Mouse (Mus musculus): ENCODE measurements around the gene Gigyf2. TPM values are rescaled to one million over a fixed set of nuclear protein-coding genes. Genes with fewer than 3 reads are reported as not detected.

The Gigyf2 gene
- polyA plus RNA-seq, 1 experiment from 2014 or later: 66.8 TPM

Other genes with a start within 250 kb of the Gigyf2 start
- gene Alppl2, start 237.1 kb upstream of the Gigyf2 start, polyA plus RNA-seq (2015; fragmentation: Nextera tagmentation; extraction: Ambion mirVana): not detected in 2 replicates
- gene Alpi, start 225.4 kb upstream of the Gigyf2 start, polyA plus RNA-seq (2015; fragmentation: Nextera tagmentation; extraction: Ambion mirVana): 0.47 TPM in 1 of 2 replicates, not detected in the other
- not detected in 2 replicates for gene Akp3, start 202.0 kb upstream of the Gigyf2 start, polyA plus RNA-seq (2015; fragmentation: Nextera tagmentation; extraction: Ambion mirVana)
- 0.81 and 0.90 TPM in 2 replicates for gene Ecel1, start 170.5 kb upstream of the Gigyf2 start, polyA plus RNA-seq (2015; fragmentation: Nextera tagmentation; extraction: Ambion mirVana)
- not detected in 2 replicates for gene Prss56, start 143.7 kb upstream of the Gigyf2 start, polyA plus RNA-seq (2015; fragmentation: Nextera tagmentation; extraction: Ambion mirVana)
- 0.87 and 1.0 TPM in 2 replicates for gene Chrnd, start 136.4 kb upstream of the Gigyf2 start, polyA plus RNA-seq (2015; fragmentation: Nextera tagmentation; extraction: Ambion mirVana)
- 2.9 and 3.0 TPM in 2 replicates for gene Chrng, start 122.3 kb upstream of the Gigyf2 start, polyA plus RNA-seq (2015; fragmentation: Nextera tagmentation; extraction: Ambion mirVana)
- gene Eif4e2, start 113.1 kb upstream of the Gigyf2 start, polyA plus RNA-seq (2015; fragmentation: Nextera tagmentation; extraction: Ambion mirVana): 167 and 170 TPM in 2 replicates
- gene Efhd1, start 62.6 kb upstream of the Gigyf2 start, polyA plus RNA-seq (2015; fragmentation: Nextera tagmentation; extraction: Ambion mirVana): 0.86 and 1.2 TPM in 2 replicates
- 1.4 and 2.4 TPM in 2 replicates for gene Kcnj13, start 67.7 kb downstream of the Gigyf2 start, polyA plus RNA-seq (2015; fragmentation: Nextera tagmentation; extraction: Ambion mirVana)
- gene Snorc, start 143.3 kb downstream of the Gigyf2 start, polyA plus RNA-seq (2015; fragmentation: Nextera tagmentation; extraction: Ambion mirVana): 5.9 and 7.0 TPM in 2 replicates
- not detected in 2 replicates for gene Neu2, start 182.9 kb downstream of the Gigyf2 start, polyA plus RNA-seq (2015; fragmentation: Nextera tagmentation; extraction: Ambion mirVana)
- 1.1 and 1.2 TPM in 2 replicates for gene Ngef, start 246.9 kb downstream of the Gigyf2 start, polyA plus RNA-seq (2015; fragmentation: Nextera tagmentation; extraction: Ambion mirVana)

Measured in embryonic facial prominence, embryonic 13.5 days (tissue).